Mouse (Mus musculus): ENCODE measurements around the gene Itsn1.

GRCm38 (mm10) chr16:91738505-91738904 lies 9.4 kb downstream of the Itsn1 start:
- TF ChIP-seq CTCF (IDR thresholded peaks at IDR 0.05; ENCODE audit: borderline replicate concordance, insufficient read depth, low read depth, low read length) (no peak), POLR2A (IDR thresholded peaks at IDR 0.05; ENCODE audit: borderline replicate concordance, insufficient read depth, low read length) (no peak)

Data from cerebellum, adult 2 months (tissue).